Mouse (Mus musculus) cortical plate, adult 2 months (tissue): ENCODE results near the gene Gm26661.

Experiments used
- CTCF ChIP-seq: fragments of 200-500 bp; IDR thresholded peaks from 2 replicates; pipeline ENCODE4 v1.5.1; 2011; ENCODE audit warnings: mild to moderate bottlenecking, control low read depth, low read length; ENCODE audit not compliant: insufficient read depth; ENCODE audit errors: extremely low read depth
- POLR2A ChIP-seq: fragments of 200-500 bp; IDR thresholded peaks from 2 replicates; pipeline ENCODE4 v1.6.1; 2011; ENCODE audit warnings: mild to moderate bottlenecking, low read length, control low read depth; ENCODE audit not compliant: insufficient read depth; ENCODE audit errors: extremely low read depth

DNA sequence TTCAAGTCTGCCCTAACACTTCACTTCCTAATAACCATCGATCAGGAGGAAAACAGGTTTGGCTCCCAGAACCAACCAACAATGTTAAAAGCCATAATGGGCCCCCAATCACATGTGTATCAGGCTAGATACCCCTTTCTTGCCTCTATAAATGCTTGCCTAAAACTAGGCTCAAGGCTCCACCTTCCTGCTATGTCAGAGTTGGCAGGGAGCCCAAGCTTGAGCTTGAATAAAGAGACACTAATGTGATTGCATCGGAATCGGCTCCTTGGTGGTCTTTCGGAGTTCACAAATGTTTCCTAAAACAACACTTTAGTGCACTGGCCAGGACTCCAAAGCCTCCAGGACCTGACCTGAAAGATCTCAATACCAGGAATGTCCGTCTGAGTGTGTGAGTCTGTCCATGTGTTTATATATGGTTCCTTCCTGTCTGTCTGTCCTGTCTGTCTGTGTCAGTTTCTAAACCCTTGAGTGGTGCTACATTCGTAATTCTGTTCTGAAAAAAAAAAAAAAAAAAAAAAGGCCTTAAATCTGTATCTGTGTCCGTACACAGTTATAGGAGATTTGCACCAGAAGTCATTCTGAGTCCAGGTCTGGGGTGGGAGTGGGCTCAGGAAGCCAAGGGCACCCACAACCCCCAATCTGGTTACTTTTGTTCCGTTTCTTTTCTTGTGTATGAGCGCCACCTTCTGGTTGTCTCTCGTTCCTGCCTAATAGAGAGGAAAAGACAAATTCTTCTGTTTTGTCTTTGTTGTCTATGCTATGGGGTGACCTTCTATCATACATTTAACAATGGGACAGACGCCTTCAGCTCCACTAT lies 42.2 kb upstream of the Gm26661 start:
- TF ChIP-seq CTCF (peak; percentile 59; the same call in 1 of the 2 replicates), POLR2A (no peak)
